Mouse (Mus musculus): ENCODE measurements around the gene Cfdp1. TPM values are rescaled to one million over a fixed set of nuclear protein-coding genes. Genes with fewer than 3 reads are reported as not detected.
A peak's percentile ranks its signal among the peaks of the same experiment; 100 is the strongest.

The Cfdp1 gene
- polyA plus RNA-seq, 1 experiment from 2014 or later, result 195 TPM

DNA sequence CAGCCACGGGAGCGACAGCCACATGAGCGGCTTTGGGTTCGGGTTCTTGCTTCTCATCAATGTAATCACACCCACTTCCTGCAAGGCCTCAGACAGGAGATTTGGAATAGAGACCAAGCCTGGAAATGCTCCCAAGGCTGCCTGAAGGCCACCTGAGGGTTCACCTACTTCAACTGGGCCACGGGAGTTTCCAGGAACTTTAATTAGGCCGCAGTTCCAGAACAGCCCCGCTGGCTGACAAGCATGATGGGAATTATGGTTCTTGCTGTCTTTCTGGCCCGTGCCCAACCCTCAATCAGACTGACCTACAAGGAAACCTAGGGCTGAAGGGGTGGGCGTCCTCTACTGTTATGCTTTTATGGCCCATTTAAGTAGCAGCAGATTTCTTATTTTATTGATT lies 82.0 kb downstream of the Cfdp1 start:
- Histone ChIP-seq H3K4me2 (no peak overlapping the region), H3K36me3 (ENCODE audit: insufficient read depth) (peaks cover 46% of the 10 kb centered on the region), H3K4me1 (ENCODE audit: insufficient read depth) (no peaks in the 10 kb centered on the region), H3K9me3 (ENCODE audit: low read depth, low read length) (no peaks in the 10 kb centered on the region), H3K9ac (no peak overlapping the region), H3K27ac (ENCODE audit: low read depth) (no peak overlapping the region), H3K27me3 (ENCODE audit: insufficient read depth, low read length) (no peaks in the 10 kb centered on the region), H3K4me3 (ENCODE audit: low read depth, low read length) (no peak overlapping the region)
- 85% methylated on average over 9 of the region's 9 CpGs for WGBS
- no peak for TF ChIP-seq CTCF (IDR thresholded peaks at IDR 0.05; ENCODE audit: low read depth)
- no peak for ATAC-seq (ENCODE audit: insufficient read depth)
- DNase-seq, result no peak

DNA sequence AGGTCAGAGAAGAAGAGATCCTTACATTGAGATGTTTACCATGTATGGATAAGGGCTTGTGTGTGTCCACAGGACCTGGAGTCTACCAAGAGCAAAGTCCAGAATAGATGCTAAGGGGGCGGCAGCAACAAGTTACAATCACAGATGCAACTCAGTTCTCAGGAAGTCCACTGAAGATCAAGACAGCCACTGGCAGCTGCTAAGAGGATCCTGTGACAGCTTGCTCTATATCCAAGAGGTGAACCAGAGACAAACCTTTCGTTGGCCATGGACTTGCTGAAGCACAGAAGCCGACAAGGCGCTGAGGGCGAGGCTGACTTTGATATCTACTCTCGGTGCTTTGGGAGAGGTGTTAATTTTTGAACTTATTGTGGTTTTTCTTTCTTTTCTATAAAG lies 82.5 kb downstream of the Cfdp1 start:
- Histone ChIP-seq H3K27ac (ENCODE audit: low read depth) (peak overlapping the region; percentile 18; the same call in 1 of the 2 replicates), H3K27me3 (ENCODE audit: insufficient read depth, low read length) (no peaks in the 10 kb centered on the region), H3K36me3 (ENCODE audit: insufficient read depth) (peaks cover 47% of the 10 kb centered on the region), H3K4me2 (no peak overlapping the region), H3K9ac (no peak overlapping the region), H3K4me3 (ENCODE audit: low read depth, low read length) (no peak overlapping the region), H3K9me3 (ENCODE audit: low read depth, low read length) (no peaks in the 10 kb centered on the region), H3K4me1 (ENCODE audit: insufficient read depth) (no peaks in the 10 kb centered on the region)
- ATAC-seq (ENCODE audit: insufficient read depth) (no peak), DNase-seq (no peak)
- WGBS, result 84% methylated on average over 6 of the region's 6 CpGs
- no peak for TF ChIP-seq CTCF (IDR thresholded peaks at IDR 0.05; ENCODE audit: low read depth)

DNA sequence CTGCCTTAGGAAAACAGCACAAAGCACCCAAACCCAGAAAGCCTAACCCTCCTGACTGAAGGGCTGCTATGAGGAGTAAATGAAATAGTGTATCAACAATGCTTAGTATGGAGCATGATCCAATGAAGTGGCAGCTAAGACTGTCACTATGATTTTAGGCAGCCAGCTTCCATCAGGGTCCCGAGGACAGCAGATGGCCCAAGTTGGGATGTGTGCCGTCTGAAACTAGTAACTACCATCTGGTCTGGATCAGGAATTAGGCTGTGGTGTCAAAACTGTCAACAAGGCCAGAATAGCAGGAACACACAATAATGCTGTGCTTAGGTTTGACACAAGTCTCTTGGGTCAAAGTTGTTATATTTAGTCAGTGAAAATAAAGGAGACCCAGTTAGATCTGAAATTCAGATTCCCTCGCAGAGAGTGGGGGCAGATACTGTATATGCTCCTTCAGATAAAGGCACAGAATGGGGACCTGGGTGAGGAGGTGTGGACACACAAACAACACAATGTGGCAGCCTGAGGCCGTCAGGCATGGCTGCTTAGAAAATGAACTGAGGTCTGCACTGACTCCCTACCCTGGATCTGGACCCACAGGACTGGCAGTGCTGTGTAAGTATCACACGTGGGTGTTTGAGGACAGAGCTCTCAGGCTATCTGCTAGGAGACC lies 83.0 kb downstream of the Cfdp1 start:
- Histone ChIP-seq H3K27me3 (ENCODE audit: insufficient read depth, low read length) (no peaks in the 10 kb centered on the region), H3K4me2 (no peak overlapping the region), H3K36me3 (ENCODE audit: insufficient read depth) (peaks cover 51% of the 10 kb centered on the region), H3K4me3 (ENCODE audit: low read depth, low read length) (no peak overlapping the region), H3K4me1 (ENCODE audit: insufficient read depth) (no peaks in the 10 kb centered on the region), H3K9ac (no peak overlapping the region), H3K27ac (ENCODE audit: low read depth) (peak overlapping the region; percentile 18; the same call in 1 of the 2 replicates), H3K9me3 (ENCODE audit: low read depth, low read length) (no peaks in the 10 kb centered on the region)
- peak; percentile 85 for DNase-seq
- 51% methylated on average over 5 of the region's 5 CpGs for WGBS
- no peak for TF ChIP-seq CTCF (IDR thresholded peaks at IDR 0.05; ENCODE audit: low read depth)
- ATAC-seq (ENCODE audit: insufficient read depth), result peak; percentile 90

DNA sequence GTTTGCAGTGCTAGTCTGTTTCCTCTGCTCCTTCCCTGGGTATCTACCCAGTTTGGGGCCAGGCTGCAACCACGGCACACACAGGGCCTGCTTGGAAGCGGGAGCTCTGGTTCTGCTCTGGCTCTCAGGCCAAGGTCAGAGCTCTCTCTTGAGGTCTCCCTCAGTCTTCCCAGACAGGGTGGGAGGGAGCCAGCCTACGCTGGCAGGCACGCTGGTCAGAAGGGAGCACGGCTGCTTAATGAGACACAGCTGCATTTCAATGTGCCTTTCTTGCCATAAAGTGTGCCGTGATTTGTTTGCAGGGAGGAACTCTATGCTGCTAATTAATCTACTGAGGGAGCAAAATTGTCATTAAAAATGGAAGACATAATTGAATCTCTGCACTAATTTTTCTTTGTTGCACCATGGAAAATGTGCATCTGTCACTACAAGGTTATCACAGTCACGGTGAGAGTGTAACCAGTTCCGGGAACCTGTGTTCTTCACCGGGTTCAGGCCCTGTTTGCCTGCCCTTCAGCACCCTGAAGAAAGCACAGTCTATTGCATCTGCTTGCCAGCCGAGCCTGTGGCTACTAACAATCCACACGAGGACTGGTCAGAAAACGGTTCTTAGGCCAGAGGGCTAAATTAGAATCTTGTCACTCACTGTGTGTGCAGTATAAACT lies 84.2 kb downstream of the Cfdp1 start:
- H3K36me3 ChIP-seq (ENCODE audit: insufficient read depth), result peaks cover 56% of the 10 kb centered on the region
- peak overlapping the region; percentile 43; the same call in 1 of the 2 replicates for H3K27ac ChIP-seq (ENCODE audit: low read depth)
- H3K9ac ChIP-seq, result no peak overlapping the region
- H3K9me3 ChIP-seq (ENCODE audit: low read depth, low read length), result no peaks in the 10 kb centered on the region
- 51% methylated on average over 12 of the region's 12 CpGs for WGBS
- no peak overlapping the region for H3K4me3 ChIP-seq (ENCODE audit: low read depth, low read length)
- H3K4me2 ChIP-seq, result no peak overlapping the region
- DNase-seq (peak; percentile 55), ATAC-seq (ENCODE audit: insufficient read depth) (peak; percentile 52; the same call in 1 of the 2 replicates)
- H3K27me3 ChIP-seq (ENCODE audit: insufficient read depth, low read length), result no peaks in the 10 kb centered on the region
- no peaks in the 10 kb centered on the region for H3K4me1 ChIP-seq (ENCODE audit: insufficient read depth)
- no peak for TF ChIP-seq CTCF (IDR thresholded peaks at IDR 0.05; ENCODE audit: low read depth)

DNA sequence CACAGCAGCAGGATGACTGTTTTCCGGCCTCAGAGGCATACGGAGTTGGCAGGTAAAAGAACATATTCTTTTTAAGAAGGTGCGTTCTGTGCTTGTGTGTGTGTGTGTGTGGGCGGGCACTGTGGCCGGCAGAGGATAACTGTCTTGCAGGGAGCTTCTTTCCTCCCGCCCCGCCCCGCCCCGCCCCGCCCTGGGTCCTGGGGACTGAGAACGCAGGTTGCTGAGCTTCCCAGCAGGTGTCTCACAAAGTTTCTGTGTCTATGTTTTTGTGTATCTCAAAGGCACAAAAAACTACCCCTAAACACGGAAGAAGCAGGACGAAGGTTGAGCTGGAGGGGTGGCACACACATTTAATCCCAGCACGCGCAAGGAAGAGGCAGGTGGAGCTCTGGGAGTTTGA lies 84.8 kb downstream of the Cfdp1 start:
- 72% methylated on average over 15 of the region's 15 CpGs for WGBS
- Histone ChIP-seq H3K4me3 (ENCODE audit: low read depth, low read length) (no peak overlapping the region), H3K27me3 (ENCODE audit: insufficient read depth, low read length) (no peaks in the 10 kb centered on the region), H3K9me3 (ENCODE audit: low read depth, low read length) (no peaks in the 10 kb centered on the region), H3K4me1 (ENCODE audit: insufficient read depth) (no peaks in the 10 kb centered on the region), H3K27ac (ENCODE audit: low read depth) (peak overlapping the region; percentile 43; the same call in 1 of the 2 replicates), H3K9ac (no peak overlapping the region), H3K4me2 (no peak overlapping the region), H3K36me3 (ENCODE audit: insufficient read depth) (peaks cover 50% of the 10 kb centered on the region)
- ATAC-seq (ENCODE audit: insufficient read depth), result no peak
- DNase-seq, result no peak
- no peak for TF ChIP-seq CTCF (IDR thresholded peaks at IDR 0.05; ENCODE audit: low read depth)

DNA sequence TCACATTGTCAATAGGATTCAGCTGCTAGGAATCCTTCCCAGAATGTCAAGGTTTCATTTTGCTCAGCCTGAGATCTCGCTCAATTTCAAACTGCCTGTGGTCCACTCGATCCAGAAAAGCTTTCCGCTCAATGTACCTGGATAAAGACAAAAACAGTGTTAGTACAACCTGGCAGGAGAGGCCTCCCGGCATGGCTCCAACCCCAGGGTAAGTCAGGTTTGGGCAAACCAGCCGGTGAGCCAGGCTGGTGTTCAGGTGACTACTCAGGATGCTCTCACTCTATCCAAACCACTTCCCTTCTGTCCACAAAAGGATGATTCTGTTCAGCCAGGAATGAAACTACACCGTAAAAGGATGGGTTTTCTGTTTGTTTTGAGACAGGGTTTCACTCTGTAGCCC lies 85.4 kb downstream of the Cfdp1 start:
- Histone ChIP-seq H3K4me2 (no peak overlapping the region), H3K9me3 (ENCODE audit: low read depth, low read length) (no peaks in the 10 kb centered on the region), H3K4me3 (ENCODE audit: low read depth, low read length) (no peak overlapping the region), H3K4me1 (ENCODE audit: insufficient read depth) (no peaks in the 10 kb centered on the region), H3K27ac (ENCODE audit: low read depth) (no peak overlapping the region), H3K36me3 (ENCODE audit: insufficient read depth) (peaks cover 46% of the 10 kb centered on the region), H3K27me3 (ENCODE audit: insufficient read depth, low read length) (no peaks in the 10 kb centered on the region), H3K9ac (no peak overlapping the region)
- DNase-seq, result no peak
- TF ChIP-seq CTCF (IDR thresholded peaks at IDR 0.05; ENCODE audit: low read depth), result no peak
- ATAC-seq (ENCODE audit: insufficient read depth), result no peak
- WGBS, result 78% methylated on average over 6 of the region's 6 CpGs

DNA sequence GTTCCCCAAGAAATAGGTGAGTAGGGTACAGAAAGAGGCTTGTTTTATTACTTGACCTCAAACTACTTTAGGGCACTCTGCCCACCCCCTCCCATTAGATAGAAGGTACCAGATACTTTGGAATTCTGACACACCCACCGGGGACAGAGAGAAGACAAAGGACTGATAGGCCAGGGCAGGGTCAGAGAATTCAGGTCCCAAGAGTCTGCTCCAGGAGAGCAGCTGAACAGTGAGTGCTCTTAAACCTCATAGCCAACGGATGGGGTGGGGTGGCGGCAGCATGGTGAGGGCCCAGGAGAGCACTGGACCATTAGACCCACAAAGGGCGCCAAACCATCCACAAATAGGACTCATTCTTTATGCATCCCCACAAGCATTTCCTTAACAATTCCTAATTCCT lies 88.5 kb downstream of the Cfdp1 start:
- no peaks in the 10 kb centered on the region for H3K9me3 ChIP-seq (ENCODE audit: low read depth, low read length)
- ATAC-seq (ENCODE audit: insufficient read depth), result no peak
- no peak for TF ChIP-seq CTCF (IDR thresholded peaks at IDR 0.05; ENCODE audit: low read depth)
- no peak overlapping the region for H3K4me3 ChIP-seq (ENCODE audit: low read depth, low read length)
- peaks cover 40% of the 10 kb centered on the region for H3K36me3 ChIP-seq (ENCODE audit: insufficient read depth)
- no peak overlapping the region for H3K4me2 ChIP-seq
- no peaks in the 10 kb centered on the region for H3K27me3 ChIP-seq (ENCODE audit: insufficient read depth, low read length)
- H3K27ac ChIP-seq (ENCODE audit: low read depth), result no peak overlapping the region
- H3K9ac ChIP-seq, result no peak overlapping the region
- WGBS, result 85% methylated on average over 4 of the region's 4 CpGs
- no peak for DNase-seq
- no peaks in the 10 kb centered on the region for H3K4me1 ChIP-seq (ENCODE audit: insufficient read depth)
